Mouse (Mus musculus) myocyte (in vitro differentiated cells): ENCODE measurements around the gene 4930568D16Rik.

Experiments used
- CEBPB ChIP-seq: IDR thresholded peaks from 2 replicates; pipeline ENCODE4 v1.6.1; 2011; ENCODE audit warnings: mild to moderate bottlenecking, moderate library complexity; ENCODE audit not compliant: poor library complexity, insufficient read depth, severe bottlenecking
- E2F4 ChIP-seq: IDR thresholded peaks from one replicate; pipeline ENCODE4 v1.6.1; 2011; ENCODE audit warnings: mild to moderate bottlenecking, control low read depth, moderate library complexity; ENCODE audit not compliant: insufficient read depth
- MAX ChIP-seq: IDR thresholded peaks from one replicate; pipeline ENCODE4 v1.6.1; 2011; ENCODE audit warnings: low read depth, mild to moderate bottlenecking, control low read depth
- MYOD1 ChIP-seq, 3 experiments: IDR thresholded peaks; one replicate each; pipeline ENCODE4 v1.6.1; 2011; ENCODE audit warnings: control low read depth in 2 of 3, low read depth in 2 of 3, mild to moderate bottlenecking in 2 of 3, moderate library complexity in 1 of 3; ENCODE audit not compliant: insufficient read length in 2 of 3, control insufficient read depth in 1 of 3
- POLR2A ChIP-seq: IDR thresholded peaks from one replicate; pipeline ENCODE4 v1.6.1; 2011; ENCODE audit warnings: low read depth, mild to moderate bottlenecking, control low read depth, moderate library complexity; ENCODE audit not compliant: insufficient read length
- POLR2AphosphoS2 ChIP-seq: IDR thresholded peaks from one replicate; pipeline ENCODE4 v1.6.1; 2011; ENCODE audit warnings: low read depth, control low read depth; ENCODE audit not compliant: insufficient read length
- REST ChIP-seq: IDR thresholded peaks from one replicate; pipeline ENCODE4 v1.6.1; 2011; ENCODE audit warnings: mild to moderate bottlenecking, control low read depth, moderate library complexity; ENCODE audit not compliant: insufficient read depth, insufficient read length
- SRF ChIP-seq: IDR thresholded peaks from one replicate; pipeline ENCODE4 v1.6.1; 2011; ENCODE audit warnings: low read depth; ENCODE audit not compliant: control insufficient read depth, insufficient read length
- TCF12 ChIP-seq: IDR thresholded peaks from one replicate; pipeline ENCODE4 v1.6.1; 2011; ENCODE audit warnings: mild to moderate bottlenecking, control low read depth; ENCODE audit not compliant: poor library complexity, insufficient read depth, severe bottlenecking
- TCF3 ChIP-seq: IDR thresholded peaks from one replicate; pipeline ENCODE4 v1.6.1; 2011; ENCODE audit warnings: low read depth, control low read depth; ENCODE audit not compliant: insufficient read length

GRCm38 (mm10) chr2:35317604-35318003, 49.9 kb downstream of the 4930568D16Rik start:
- TF ChIP-seq TCF3: no peak
- no peak for TF ChIP-seq MAX
- TF ChIP-seq POLR2A: no peak
- no peak for TF ChIP-seq MYOD1 (IDR thresholded peaks at IDR 0.05; ENCODE audit: control insufficient read depth in 1 of 3, insufficient read length in 2 of 3, low read depth in 2 of 3)
- no peak for TF ChIP-seq SRF
- TF ChIP-seq E2F4: no peak
- no peak for TF ChIP-seq CEBPB
- TF ChIP-seq REST: no peak
- no peak for TF ChIP-seq POLR2AphosphoS2
- TF ChIP-seq TCF12: no peak
